Mouse (Mus musculus) cerebellum, adult (tissue): Measurements from ENCODE around the gene Cenpa.
"Not testable (repeated sequence)": the region's sequence is repeated elsewhere in the genome, so short reads cannot be mapped to it uniquely, and the experiment has no call there.

ENCODE experiments used
- ATAC-seq: cut with Nextera tagmentation; 2 replicates; pipeline ENCODE4 v1.9.2; 2017; ENCODE audit warnings: mild to moderate bottlenecking, moderate library complexity, mixed read lengths; ENCODE audit not compliant: insufficient number of reproducible peaks, low FRiP score, low TSS enrichment

Cenpa gene

DNA sequence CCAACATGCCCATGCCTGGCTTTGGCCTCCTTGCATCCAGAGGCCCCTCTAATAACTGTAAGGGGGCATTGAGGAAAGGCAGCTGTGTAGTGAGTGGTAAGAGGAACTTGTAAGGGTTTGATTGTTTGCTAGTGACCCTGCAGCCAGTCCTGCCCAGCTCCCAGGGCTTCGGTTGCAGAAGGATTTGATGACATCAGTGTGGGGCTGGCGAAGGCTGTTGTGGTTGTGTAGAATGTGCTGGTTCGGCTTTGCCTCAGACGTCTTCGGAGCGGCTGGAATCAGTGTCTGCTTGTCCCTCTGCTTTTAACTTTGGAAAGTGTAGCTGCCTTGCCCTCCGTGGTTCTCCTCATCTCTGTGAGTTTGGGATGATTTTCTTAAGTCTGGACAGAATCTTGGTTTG, 10.2 kb downstream of the Cenpa start:
- ATAC-seq = no peak

DNA sequence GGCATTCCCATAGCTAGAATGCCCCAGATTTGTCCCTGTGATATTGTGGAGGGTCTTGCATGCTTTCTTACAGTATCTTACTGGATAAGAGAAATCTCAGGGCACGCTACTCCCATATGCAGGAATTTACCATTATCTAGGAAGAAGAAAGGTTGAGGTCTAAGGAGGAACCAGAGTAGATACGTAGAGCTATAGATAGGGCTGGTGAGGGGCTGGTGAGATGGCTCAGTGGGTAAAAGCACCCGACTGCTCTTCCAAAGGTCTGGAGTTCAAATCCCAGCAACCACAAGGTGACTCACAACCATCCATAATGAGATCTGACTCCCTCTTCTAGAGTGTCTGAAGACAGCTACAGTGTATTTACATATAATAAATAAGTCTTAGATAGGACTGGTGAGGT, 11.5 kb downstream of the Cenpa start:
- not testable (repeated sequence) for ATAC-seq

DNA sequence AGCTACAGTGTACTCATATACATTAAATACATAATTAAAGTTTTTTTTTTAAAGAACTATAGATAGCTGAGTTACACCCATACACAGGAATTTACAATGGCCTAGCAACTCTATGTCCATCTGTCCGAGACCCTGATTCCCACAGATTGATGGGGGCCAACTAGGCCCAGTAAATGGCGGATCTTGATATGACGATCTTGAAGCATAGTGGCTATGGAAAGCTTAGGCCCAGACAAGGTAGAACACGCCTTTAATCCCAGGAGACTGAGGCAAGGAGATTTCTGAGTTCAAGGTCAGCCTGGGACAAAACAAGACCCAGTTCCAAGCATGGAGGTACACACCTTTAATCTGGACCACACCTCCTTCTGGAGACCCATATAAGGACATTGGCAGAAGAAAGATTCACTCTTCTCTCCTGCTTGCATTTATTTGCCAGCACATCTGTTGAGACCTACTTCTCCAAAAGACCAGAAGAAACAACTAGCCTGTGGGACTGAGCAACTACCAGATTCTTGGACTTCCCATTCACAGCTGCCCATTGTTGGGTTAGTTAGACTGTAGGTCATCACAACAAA, 12.2 kb downstream of the Cenpa start:
- ATAC-seq = no peak

DNA sequence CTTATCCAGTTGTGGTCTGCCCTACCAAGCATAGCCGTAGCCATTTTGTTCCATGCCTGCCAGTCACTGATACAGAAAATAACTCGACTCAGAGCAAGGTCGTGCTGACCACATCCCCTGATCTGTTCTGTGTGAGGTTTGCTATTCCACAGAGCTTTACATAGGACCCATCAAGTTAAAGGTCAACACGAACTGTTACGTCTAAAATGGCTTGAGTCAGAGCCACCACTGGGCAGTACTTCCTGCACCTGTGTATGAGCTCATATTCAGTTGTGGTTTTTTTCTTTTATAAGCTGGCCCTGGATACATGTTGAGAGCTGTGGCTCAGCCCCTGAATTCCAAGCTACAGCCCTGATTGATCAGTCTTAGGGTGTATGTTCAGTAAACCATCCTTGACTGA, 13.0 kb downstream of the Cenpa start:
- ATAC-seq = no peak

DNA sequence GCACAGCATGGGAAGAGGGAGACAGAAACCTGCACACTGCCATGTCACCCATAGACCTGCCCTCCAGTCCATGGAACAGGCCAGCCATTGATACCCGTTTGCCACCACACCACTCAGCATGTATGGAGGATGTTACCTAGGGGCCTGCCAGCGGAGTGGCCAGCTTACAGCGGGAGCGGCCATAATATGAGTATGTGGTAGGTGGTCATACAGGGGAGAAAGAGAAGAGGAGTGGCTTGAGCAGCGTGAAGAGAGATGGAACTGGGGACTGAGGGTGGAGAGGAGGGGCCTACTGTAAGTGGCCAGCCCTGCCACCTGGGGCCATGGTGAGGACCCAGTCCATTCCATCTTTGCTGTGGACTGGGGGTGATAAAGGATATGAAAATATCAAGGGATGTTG, 15.4 kb downstream of the Cenpa start:
- no peak for ATAC-seq

DNA sequence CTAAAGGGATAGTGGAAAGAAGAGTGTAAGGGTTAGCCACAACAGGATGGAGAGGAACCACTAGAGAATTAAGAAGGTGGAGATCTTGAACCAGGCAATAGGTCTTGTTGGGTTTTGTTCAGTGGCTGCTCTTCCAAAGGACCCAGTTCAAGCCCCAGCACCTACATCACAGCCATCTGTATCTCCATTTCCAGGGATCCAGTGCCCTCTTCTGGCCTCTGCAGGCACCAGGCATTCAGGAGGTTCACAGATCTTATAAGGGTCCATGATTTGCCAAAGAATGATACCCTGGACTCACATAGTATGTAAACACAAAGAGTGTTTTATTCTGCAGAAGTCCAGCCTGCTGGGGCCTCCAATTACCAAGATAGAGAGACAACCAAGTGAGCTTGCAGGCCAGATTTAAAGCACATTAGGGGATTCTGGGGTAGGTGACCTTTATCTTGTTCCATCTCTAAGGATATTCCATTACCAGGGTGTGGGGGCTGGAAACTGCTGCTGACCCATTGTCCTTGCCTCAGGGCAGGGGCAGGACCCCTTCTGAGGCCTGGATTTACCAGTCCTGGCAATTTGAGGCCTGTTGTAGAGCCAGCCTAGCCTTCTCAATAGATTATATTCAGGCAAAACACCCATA, 16.5 kb downstream of the Cenpa start:
- no peak for ATAC-seq

DNA sequence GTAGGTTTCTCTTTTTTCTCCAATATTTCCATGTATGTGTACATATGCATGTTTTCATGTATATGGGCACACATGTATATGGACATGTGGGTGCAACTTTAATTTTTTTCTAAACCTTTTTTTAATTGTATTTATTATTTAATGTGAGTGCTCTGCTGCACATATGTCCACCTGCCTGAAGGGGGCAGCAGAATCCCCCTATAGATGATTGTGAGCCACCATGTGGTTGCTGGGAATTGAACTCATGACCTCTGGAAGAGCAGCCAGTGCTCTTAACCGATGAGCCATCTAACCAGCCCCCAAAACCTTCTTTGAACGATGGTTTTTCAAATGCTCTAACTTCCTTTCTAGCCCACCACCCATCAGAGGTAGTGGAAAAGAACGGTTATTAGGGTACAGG, 17.4 kb downstream of the Cenpa start:
- ATAC-seq = no peak

DNA sequence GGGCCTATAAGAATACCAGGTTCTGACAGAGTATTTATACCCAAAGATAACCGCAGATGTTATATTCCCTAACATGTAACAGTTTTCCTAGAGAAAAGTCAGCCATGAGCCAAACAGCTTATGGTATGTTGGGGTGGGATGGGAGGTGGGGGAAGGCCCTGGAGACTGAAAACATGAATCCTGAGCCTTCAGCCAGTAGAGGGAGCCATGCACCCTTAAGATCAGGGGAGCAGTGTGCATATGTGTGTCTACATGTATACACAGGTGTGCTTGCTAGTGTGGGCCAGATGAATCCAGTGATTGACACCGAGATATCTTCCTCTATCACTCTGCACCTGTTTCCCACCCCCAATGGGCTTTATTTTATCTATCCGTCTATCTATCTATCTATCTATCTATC, 20.2 kb downstream of the Cenpa start:
- ATAC-seq = no peak

DNA sequence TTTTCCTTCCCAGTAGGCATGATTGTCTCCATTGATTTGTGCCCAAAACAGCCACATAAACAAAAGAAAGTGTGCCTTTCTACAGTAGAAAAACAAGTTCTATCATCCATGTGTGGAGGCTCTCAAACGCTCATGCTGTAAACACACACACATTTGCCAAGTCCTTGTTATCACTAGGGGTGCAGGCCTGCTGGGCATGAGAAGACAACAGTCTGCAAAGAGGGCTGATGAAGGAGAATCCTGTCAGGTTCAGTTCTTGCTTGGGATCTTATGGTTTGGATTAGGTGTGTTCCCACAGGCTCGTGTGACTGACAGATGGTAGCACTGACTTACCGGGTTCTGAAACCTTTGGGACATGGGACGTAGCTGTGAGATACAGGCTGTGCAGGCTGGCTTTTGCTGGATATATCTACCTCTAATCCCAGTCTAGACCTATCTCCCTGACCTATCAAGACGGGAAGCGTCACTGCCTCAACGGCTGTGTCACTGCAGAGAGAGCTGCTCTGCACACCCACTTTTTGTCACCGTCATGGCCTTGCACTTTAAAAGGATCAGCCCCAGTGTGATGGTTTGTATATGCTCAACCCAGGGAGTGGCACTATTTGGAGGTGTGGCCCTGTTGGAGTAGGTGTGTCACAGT, 33.9 kb downstream of the Cenpa start:
- ATAC-seq = no peak

DNA sequence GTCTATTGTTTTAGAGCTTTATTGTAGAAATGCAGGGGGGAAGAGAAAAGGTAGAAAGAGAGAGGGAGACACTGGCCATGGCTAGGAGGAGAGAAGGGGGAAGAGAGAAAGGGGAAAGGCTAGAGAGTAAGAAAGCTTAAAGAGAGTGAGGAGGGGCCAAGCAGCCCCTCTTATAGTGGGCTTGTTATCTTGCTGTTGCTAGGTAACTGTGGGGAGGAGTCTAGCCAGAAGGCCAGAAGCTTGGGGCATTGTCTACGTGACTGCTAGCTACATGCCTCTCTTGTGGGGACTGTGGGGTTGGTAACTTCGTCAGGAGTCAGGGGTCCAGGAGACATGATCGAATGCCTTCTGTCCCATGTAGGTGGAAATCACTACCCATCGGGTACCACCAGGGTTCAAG, 34.8 kb downstream of the Cenpa start:
- ATAC-seq = not testable (repeated sequence)

DNA sequence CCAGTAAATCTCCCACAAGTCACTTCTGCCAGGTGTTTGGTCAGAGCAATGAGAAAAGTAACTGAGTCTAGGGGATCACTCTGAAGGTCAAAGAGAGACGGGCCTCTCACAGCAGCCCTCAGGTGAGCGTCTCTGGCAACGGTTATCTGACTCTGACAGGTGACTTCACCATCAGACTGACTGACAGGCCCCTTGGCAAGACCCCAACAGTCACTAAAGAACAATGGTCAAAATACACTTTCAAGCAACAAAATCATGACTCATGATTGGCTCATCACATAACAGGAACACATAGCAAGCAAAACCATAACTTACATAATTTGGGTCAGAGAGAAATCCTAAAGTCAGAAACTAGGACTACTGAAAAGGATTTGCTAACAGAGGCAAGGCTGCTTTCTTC, 35.3 kb downstream of the Cenpa start:
- ATAC-seq = no peak

DNA sequence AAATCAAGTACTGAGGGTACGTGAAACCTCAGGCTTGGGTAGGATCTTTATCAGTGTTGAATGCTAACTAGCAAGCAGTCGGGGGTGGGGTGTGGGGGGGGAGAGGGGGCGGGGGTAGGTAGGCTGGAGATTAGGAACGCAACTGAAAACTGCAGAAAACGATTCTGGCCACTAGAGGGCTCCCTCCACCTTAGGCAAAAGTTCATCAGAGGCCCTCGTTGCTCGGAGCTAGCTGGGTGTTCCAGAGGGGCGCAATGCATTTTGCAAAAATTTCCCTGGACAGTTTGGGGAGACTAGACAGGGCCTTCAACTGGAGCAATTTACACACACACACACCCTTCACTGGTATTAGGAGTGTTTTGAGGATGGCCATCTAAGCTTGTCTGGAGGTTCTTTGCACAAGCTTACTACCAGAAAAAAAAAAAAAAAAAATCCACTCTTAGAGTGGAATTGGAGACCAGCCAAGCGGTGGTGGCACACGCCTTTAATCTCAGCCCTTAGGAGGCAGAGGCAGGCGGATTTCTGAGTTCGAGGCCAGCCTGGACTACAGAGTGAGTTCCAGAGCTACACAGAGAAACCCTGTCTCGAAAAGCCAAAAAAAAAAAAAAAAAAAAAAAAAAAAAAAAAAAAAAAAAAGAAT, 43.3 kb downstream of the Cenpa start:
- ATAC-seq = no peak

DNA sequence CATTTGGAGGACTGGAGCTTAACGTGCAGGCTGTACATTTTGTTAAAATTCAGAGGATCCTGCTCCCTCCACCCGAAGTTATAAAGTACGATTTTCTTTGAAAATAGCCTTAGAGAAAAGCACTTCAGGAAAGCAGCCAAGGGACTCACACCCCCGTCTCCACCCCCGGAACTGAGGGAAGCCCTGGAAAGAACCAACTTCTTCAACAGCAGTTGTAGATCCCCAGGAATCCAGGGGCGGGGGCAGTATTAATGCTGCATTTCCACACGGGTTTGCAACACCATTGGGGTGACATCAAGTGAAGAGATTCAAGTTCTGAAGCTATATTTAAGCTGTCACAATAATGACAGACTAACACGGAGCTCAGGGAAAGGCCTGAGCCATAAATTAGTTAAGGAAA, 43.9 kb downstream of the Cenpa start:
- ATAC-seq = no peak

DNA sequence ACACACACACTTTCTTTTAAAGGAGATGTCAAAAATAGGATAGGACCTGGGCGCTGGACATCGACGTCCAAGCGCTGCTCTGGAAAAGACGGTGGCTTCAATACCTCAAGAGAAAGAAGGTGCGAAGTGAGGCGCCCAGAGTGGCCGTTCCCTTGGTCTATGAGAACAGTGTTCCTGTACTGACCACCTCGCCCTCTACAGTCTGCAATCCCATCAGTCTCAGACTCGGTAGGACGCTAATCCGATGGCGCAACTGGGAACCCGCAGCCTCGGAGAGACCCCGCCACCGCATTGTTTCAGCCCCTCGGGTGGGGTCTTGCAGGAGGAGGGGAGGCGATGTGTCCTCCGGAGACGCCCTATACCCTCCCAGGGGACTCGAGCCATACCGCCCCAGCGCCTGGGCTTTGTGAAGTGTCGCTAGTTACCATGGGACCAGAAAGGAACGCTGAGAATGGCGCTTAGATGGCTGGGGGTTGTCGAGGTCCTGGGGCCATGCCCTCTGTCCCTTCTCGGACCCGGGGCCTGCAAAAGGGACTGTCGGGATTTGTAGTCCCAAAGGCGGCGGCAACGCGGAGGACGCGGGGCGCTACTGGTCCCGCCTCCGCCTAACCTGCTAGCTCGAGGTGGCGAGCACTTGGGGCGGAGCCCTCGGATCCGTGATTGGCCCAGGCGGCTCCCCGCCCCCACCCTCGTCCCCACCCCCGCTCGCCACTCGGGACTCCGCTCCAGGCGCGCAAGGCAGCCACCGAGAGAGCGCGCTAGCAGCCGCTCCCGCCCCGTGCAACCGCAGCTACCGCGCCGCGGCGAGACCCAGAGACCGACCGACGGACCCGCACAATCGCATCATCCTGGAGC, 44.8 kb downstream of the Cenpa start, which contains the start of gene Dpysl5:
Gene Dpysl5, plus strand, starts transcription at position 418 of the 855 bp plus-strand sequence.
- ATAC-seq = peak; percentile 92

DNA sequence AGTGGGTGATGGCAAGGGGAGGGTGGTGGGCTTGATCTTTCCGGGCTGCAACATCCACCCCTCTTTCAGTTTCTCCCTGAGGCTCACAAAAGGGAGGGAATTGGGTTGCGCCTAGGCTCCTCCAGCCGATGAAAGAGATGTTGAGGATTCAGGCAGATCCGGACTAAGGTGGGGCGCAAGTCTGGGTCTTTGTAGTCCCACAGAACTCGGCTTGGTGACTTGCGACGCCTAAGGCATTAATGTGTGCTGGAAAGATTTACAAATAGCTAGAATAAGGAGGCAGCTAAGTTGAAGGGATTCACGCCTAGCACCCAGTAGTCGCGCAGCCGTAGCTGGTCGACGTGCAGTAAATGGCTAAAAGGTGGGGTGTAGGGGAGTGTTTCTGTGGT, 45.4 kb downstream of the Cenpa start:
- no peak; the same call in 1 of the 2 replicates for ATAC-seq

DNA sequence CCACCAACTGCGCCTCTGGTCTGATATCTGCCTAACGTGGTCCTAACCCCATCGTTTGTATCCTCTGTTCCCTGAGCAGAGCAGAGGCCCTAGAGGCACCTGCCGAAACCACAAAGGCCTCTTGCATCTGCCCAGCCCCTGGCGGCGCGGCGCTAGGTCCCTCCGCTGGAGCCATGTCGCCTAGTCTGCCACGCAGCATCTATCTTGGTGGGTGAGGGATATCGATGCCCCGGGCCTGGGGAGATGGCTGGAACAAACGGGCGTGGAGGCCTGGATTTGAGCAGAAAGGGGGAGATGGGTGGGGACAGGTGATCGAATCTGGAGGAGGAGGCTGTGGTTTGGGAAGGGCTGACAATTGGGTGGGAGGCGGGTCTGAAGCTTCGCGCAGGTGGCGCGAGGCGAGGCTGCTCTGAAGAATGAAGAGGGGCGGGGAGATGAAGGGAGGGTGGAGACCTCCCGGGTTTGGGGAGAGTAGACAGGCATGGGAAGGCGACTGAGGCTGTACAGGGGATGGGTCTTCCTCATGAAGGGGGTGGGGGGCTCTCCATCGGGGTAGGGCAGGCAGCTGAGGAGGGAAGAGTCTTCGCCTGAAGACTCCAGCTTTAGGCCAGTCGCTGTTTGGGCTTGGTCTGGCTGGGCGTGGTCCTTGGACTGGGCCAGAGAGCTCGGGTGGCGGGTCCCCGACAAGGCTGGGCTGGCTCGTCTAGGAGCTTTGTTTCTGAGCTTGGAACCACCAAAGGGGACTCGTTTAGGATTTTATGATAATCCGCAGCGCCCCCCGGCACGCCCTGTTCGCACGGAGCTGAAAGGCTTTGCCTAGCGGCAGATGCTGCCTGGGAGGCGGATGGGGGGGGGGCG, 46.1 kb downstream of the Cenpa start:
- no peak; the same call in none of the 2 replicates for ATAC-seq

DNA sequence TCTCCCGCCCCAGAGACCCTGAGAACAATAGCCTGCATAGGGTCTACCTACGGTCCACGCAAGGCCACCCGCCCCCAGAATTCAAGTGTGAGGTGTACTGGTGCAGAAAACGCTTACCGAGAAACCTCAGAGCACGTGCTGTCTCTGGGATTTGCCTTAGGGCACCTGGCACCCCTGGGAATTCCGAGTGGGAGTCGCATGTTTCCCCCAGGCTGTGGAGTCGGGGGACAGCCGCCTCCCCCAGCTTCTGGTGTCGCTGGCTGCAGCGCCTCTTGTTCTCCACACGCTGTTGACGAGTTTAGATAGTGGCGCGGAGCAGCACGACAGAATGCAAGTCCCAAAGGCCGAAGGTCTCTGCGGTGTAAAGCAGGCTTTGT, 46.7 kb downstream of the Cenpa start:
- no peak for ATAC-seq

DNA sequence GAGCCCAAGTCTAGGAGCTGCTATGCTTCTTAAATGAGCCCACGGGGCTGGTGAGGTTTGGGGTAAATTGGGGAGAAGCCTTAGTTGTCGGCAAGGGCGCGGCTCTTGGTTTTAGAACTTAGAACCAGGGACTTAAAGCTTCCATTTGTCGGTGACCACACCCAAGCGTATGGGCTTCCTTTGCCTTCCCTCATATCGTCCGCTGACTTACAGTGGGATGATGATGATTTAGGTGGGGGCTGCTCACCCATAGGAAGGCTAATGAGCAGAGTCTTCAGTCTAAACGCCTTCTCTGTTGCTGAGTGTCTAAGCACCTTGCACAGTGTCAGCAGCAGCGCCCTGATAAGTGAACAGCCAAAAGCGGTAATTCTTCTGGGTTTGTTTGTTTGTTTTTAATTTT, 47.1 kb downstream of the Cenpa start:
- no peak for ATAC-seq

DNA sequence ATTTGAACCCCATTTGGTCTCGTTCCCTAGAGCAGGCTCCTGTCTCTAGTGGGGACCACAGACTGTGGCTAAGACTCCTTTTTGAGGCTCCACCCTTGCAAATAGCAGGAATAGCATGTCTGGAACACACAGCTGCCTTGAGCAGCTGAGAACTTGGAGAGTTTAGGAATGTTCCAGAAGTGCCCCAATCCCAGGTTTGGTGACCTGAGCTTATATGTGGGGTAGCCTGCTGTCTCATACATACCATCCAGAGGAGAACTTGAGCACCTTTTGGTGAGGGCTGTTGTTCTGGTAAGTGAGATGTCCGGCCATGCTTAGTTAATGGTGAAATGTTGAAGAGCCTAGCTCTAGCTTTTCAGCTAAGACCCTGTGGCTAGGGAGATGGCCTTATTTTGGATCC, 49.7 kb downstream of the Cenpa start:
- no peak for ATAC-seq

DNA sequence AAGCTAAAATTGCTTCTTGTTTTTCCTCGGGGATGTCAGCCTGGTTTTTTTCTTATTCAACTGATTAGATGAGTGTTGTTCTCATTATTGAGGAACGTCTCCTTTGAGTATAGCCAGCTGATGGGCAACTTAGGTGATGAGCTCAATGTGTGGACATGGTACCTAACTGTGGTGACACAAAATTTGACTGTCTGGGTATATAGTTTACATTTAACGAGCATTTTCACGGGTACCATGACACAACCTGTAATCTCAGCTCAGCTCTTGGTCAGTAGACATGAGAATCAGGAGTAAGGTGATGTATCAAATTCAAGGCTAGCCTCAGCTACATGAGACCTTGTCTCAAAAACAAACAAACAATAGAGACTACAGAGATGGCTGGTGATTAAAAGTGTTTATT, 50.9 kb downstream of the Cenpa start:
- ATAC-seq = no peak
